Mouse (Mus musculus) activated CD4-positive, CD25-positive, alpha-beta regulatory T cell, adult 4 months (primary cell): ENCODE measurements around the gene Cdc42. TPM values are rescaled to one million over a fixed set of nuclear protein-coding genes. Genes with fewer than 3 reads are reported as not detected.

Source experiments
- ATAC-seq: one replicate; pipeline ENCODE4 v1.8.0; 2017
- polyA plus RNA-seq, 2 experiments: library from polyadenylated mRNA; unstranded; fragments of 100-300 nt; shearing (Covaris generic); gene quantifications; one replicate each; pipeline ENCODE4 v1.2.1; 2017

Gene Cdc42
- polyA plus RNA-seq, 2 experiments from 2014 or later = 726 to 745 TPM

GRCm38 (mm10) chr4:137282584-137283406 is 74.7 kb downstream of the Cdc42 start:
- ATAC-seq = no peak

GRCm38 (mm10) chr4:137282122-137282521 is 75.4 kb downstream of the Cdc42 start:
- ATAC-seq = no peak

GRCm38 (mm10) chr4:137281273-137281672 is 76.2 kb downstream of the Cdc42 start:
- ATAC-seq = no peak

- no peak for ATAC-seq
Measured at GRCm38 (mm10) chr4:137279346-137279745, 78.2 kb downstream of the Cdc42 start.

- no peak for ATAC-seq
Measured at GRCm38 (mm10) chr4:137278144-137279040, 79.1 kb downstream of the Cdc42 start.

- ATAC-seq = no peak
Measured at GRCm38 (mm10) chr4:137277600-137278143, 79.8 kb downstream of the Cdc42 start.

- ATAC-seq = no peak
Measured at GRCm38 (mm10) chr4:137277166-137277513, 80.4 kb downstream of the Cdc42 start, which contains the start of gene Wnt4. Gene Wnt4, plus strand, starts transcription at chr4:137277489.

GRCm38 (mm10) chr4:137276443-137277165 is 80.9 kb downstream of the Cdc42 start:
- no peak for ATAC-seq

GRCm38 (mm10) chr4:137274304-137274703 is 83.2 kb downstream of the Cdc42 start:
- ATAC-seq = no peak

GRCm38 (mm10) chr4:137271856-137272255 is 85.7 kb downstream of the Cdc42 start:
- ATAC-seq = no peak

Other genes with a start within 250 kb of the Cdc42 start
- under 1 TPM in 1 of 2 experiments, not detected in 1; 0.32 TPM for gene Wnt4, start 80.2 kb downstream of the Cdc42 start, polyA plus RNA-seq
- not detected for gene Cela3a, start 52.1 kb upstream of the Cdc42 start, polyA plus RNA-seq
- gene Cela3b, start 72.8 kb upstream of the Cdc42 start, polyA plus RNA-seq = not detected
- not detected for gene 1700013G24Rik, start 95.6 kb upstream of the Cdc42 start, polyA plus RNA-seq
- not detected for gene Hspg2, start 111.0 kb upstream of the Cdc42 start, polyA plus RNA-seq
- gene Ldlrad2, start 216.8 kb upstream of the Cdc42 start, polyA plus RNA-seq = not detected
- 10 to 100 TPM; 53.5 to 55.4 TPM for gene Usp48, start 236.0 kb upstream of the Cdc42 start, polyA plus RNA-seq